Mouse (Mus musculus) testis, adult 2 months (tissue): ENCODE measurements around the gene Filip1l. TPM values are rescaled to one million over a fixed set of nuclear protein-coding genes. Genes with fewer than 3 reads are reported as not detected.

Experiments used
- H3K27ac ChIP-seq: fragments of 200-500 bp; 2 replicates; pipeline ENCODE4 v1.5.1; 2012; ENCODE audit warnings: low read depth, low read length; ENCODE audit not compliant: control insufficient read depth, insufficient read depth
- H3K27me3 ChIP-seq: fragments of 200-500 bp; 2 replicates; pipeline ENCODE4 v1.6.1; 2012; ENCODE audit warnings: mild to moderate bottlenecking, low read length, moderate library complexity; ENCODE audit not compliant: control insufficient read depth, insufficient read depth
- H3K36me3 ChIP-seq: fragments of 200-500 bp; 2 replicates; pipeline ENCODE4 v1.6.1; 2012; ENCODE audit warnings: mild to moderate bottlenecking, low read length; ENCODE audit not compliant: control insufficient read depth, insufficient read depth
- H3K4me1 ChIP-seq: fragments of 200-500 bp; 2 replicates; pipeline ENCODE4 v1.6.1; 2012; ENCODE audit warnings: low read length; ENCODE audit not compliant: control insufficient read depth, insufficient read depth
- H3K4me3 ChIP-seq: fragments of 200-500 bp; 2 replicates; pipeline ENCODE4 v1.5.1; 2012; ENCODE audit warnings: low read depth, mild to moderate bottlenecking, low read length, moderate library complexity, mixed read lengths; ENCODE audit not compliant: control insufficient read depth
- CTCF ChIP-seq: fragments of 200-500 bp; IDR thresholded peaks from 2 replicates; pipeline ENCODE4 v1.5.1; 2012; ENCODE audit warnings: low read depth, mild to moderate bottlenecking, inconsistent platforms, low read length, moderate library complexity; ENCODE audit not compliant: control insufficient read depth, insufficient read depth, insufficient replicate concordance
- POLR2A ChIP-seq: fragments of 200-500 bp; IDR thresholded peaks from 2 replicates; pipeline ENCODE4 v1.6.1; 2012; ENCODE audit warnings: low read depth, mild to moderate bottlenecking, inconsistent platforms, low read length, moderate library complexity; ENCODE audit not compliant: control insufficient read depth
- polyA plus RNA-seq: library from polyadenylated mRNA; depleted of rRNA; stranded (reverse); fragments of >200 nt; gene quantifications from 2 replicates; pipeline ENCODE4 v1.2.3, GENCODE M21; 2012

Gene Filip1l
- polyA plus RNA-seq, 1 experiment, result 1.2 TPM

DNA sequence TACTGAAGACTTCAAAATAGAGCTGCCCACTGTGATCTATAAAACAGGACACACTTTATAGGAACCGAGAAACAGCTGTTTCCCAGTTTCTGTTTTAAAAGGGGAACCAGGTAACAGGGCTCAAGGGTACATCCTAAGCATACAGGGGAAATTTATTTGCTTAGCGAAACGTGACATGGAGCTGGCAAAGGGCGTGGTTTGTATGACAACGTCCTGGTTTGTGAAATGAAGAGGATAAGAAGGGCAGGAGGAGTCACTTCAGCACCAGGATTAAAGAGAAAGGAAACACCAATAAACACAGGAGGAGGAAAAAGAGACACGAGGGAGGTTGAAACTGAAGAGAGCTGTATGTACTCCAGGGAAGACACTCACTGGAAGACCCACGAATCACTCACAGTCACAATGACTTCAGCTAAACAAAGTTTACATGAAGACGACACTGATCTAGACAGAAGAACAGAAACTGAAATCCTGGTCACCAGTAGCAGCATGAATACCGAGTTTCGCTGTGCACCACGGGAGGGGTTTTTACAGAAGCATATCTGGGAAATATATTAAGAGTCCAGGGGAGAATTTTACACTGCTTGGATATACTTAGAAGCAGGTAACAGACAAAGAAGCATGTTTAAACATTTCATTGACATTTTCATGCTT, 16.0 kb upstream of the Filip1l start:
- H3K27ac ChIP-seq, result no peak overlapping the region
- H3K4me3 ChIP-seq, result no peak overlapping the region
- no peaks in the 10 kb centered on the region for H3K36me3 ChIP-seq
- no peaks in the 10 kb centered on the region for H3K27me3 ChIP-seq
- TF ChIP-seq POLR2A (no peak), CTCF (no peak)
- peaks cover 8% of the 10 kb centered on the region; the same call in 1 of the 2 replicates for H3K4me1 ChIP-seq

GRCm38 (mm10) chr16:57339765-57340612, 12.9 kb upstream of the Filip1l start:
- Histone ChIP-seq H3K27me3 (no peaks in the 10 kb centered on the region), H3K4me3 (peak overlapping the region; percentile 9; the same call in 1 of the 2 replicates)
- no peak for TF ChIP-seq CTCF

DNA sequence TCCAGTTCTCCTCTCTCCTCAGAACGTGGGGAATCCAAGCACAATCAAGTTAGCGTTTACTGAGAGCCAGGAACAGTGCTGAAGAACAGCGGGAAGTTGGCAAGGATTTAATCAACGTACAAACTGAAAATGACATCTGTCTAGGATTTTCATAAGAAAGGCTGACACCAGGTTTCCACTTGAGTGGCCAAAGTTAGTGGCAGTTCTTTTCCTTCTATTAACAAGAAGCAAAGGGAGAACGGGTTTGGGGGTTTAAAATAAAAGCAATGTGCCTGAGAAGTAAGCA, 12.3 kb upstream of the Filip1l start:
- Histone ChIP-seq H3K27me3 (no peaks in the 10 kb centered on the region), H3K4me1 (peaks cover 8% of the 10 kb centered on the region; the same call in 1 of the 2 replicates), H3K4me3 (no peak overlapping the region), H3K27ac (no peak overlapping the region), H3K36me3 (no peaks in the 10 kb centered on the region)
- TF ChIP-seq POLR2A (no peak), CTCF (no peak)

More at GRCm38 (mm10) chr16:57339765-57340612, 12.9 kb upstream of the Filip1l start:
- Histone ChIP-seq H3K27ac (no peak overlapping the region; the same call in 1 of the 2 replicates), H3K4me1 (peaks cover 8% of the 10 kb centered on the region; the same call in 1 of the 2 replicates), H3K36me3 (no peaks in the 10 kb centered on the region)

DNA sequence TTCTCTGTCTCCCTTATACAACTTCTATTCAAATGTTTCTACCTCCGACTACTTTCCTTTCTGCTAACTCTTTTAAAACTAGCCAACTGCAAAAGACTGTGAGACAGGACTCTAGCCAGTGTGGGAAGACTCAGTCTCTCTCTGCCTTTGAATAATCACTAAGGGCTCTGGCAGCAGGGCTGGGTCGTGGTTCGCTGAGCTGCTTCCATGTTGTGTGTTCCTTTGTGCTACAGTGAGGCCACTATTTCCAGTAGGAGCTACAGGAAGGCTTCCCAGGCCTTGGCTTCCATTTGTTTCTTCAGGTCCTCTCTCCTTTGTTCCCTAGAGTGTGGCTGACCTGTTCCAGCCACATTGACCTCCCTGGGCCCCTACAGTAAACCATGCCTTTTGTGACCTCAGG, 6.6 kb upstream of the Filip1l start:
- TF ChIP-seq CTCF, result no peak
- no peak for TF ChIP-seq POLR2A
- Histone ChIP-seq H3K27ac (no peak overlapping the region), H3K36me3 (no peaks in the 10 kb centered on the region), H3K4me3 (no peak overlapping the region), H3K27me3 (no peaks in the 10 kb centered on the region), H3K4me1 (no peaks in the 10 kb centered on the region)

- no peak overlapping the region for H3K27ac ChIP-seq
- H3K4me3 ChIP-seq, result no peak overlapping the region
- no peaks in the 10 kb centered on the region for H3K36me3 ChIP-seq
- no peaks in the 10 kb centered on the region for H3K4me1 ChIP-seq
- no peak for TF ChIP-seq POLR2A
- TF ChIP-seq CTCF, result no peak
- H3K27me3 ChIP-seq, result no peaks in the 10 kb centered on the region
These were observed 3.9 kb upstream of the Filip1l start for GRCm38 (mm10) chr16:57349039-57349438.

GRCm38 (mm10) chr16:57349689-57350088, 3.2 kb upstream of the Filip1l start:
- no peak overlapping the region for H3K4me3 ChIP-seq
- TF ChIP-seq POLR2A (no peak), CTCF (no peak)
- no peaks in the 10 kb centered on the region for H3K36me3 ChIP-seq
- no peak overlapping the region for H3K27ac ChIP-seq
- H3K4me1 ChIP-seq, result no peaks in the 10 kb centered on the region
- H3K27me3 ChIP-seq, result no peaks in the 10 kb centered on the region

DNA sequence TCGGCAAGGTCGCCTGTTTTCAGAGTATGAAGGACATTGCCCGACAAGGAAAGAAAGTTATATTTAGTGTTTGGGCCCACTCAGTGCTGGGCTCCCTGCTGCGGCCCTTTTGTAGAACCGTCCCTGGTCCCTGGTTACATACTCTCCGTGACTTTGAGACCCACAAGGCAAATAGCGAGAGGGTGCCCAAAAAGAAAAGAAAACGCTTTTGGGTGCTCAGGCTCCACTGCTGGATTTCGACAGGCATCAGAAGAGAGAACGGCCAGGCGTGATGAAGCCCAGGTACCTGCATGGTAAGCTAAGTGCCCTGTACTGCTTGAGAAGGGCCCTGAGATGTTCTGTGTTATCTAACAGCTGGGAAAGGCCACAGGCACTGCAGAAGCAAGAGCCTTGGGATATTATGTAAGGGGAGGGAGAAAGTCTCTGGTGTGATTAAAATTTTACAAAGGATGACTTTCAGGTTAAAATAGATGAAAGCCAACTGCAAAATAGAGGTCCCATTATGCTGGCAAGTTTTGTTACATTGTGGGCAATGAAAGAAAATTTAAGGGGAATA, 351 bp downstream of the Filip1l start:
- Histone ChIP-seq H3K27me3 (no peaks in the 10 kb centered on the region), H3K4me1 (no peaks in the 10 kb centered on the region), H3K27ac (no peak overlapping the region), H3K36me3 (no peaks in the 10 kb centered on the region), H3K4me3 (no peak overlapping the region)
- TF ChIP-seq POLR2A, result no peak
- TF ChIP-seq CTCF, result no peak
